Mouse (Mus musculus) layer of hippocampus, adult 9-11 months (tissue): ENCODE measurements around the gene Palld.

Source experiments
- DNase-seq: peaks from one replicate; pipeline ENCODE4 v3.0.0; 2022

The Palld gene

GRCm38 (mm10) chr8:61486923-61487529, 415.5 kb downstream of the Palld start:
- DNase-seq: no peak

GRCm38 (mm10) chr8:61480260-61480967, 422.1 kb downstream of the Palld start:
- DNase-seq: no peak

GRCm38 (mm10) chr8:61479506-61480214, 422.8 kb downstream of the Palld start:
- DNase-seq: peak; percentile 45

- no peak for DNase-seq
Measured at GRCm38 (mm10) chr8:61478793-61479192, 423.7 kb downstream of the Palld start.

GRCm38 (mm10) chr8:61478150-61478549, 424.3 kb downstream of the Palld start:
- no peak for DNase-seq

- DNase-seq: no peak
Measured at GRCm38 (mm10) chr8:61476160-61476559, 426.3 kb downstream of the Palld start.

GRCm38 (mm10) chr8:61475251-61475673, 427.2 kb downstream of the Palld start:
- no peak for DNase-seq

GRCm38 (mm10) chr8:61470213-61470612, 432.3 kb downstream of the Palld start:
- DNase-seq: no peak

- no peak for DNase-seq
Measured at GRCm38 (mm10) chr8:61467553-61467815, 435.0 kb downstream of the Palld start.

- DNase-seq: no peak
Measured at GRCm38 (mm10) chr8:61466696-61467552, 435.6 kb downstream of the Palld start.

- no peak for DNase-seq
Measured at GRCm38 (mm10) chr8:61464393-61464792, 438.1 kb downstream of the Palld start.

GRCm38 (mm10) chr8:61462221-61462620, 440.3 kb downstream of the Palld start:
- DNase-seq: no peak
